Mouse (Mus musculus) left cerebral cortex, postnatal 14 days (tissue): ENCODE data around the gene Mpeg1. TPM values are rescaled to one million over a fixed set of nuclear protein-coding genes. Genes with fewer than 3 reads are reported as not detected.
A peak's percentile ranks its signal among the peaks of the same experiment; 100 is the strongest.

Source experiments
- DNase-seq, 2 experiments: peaks; one replicate each; pipeline ENCODE4 v3.0.0; 2021 to 2022; ENCODE audit warnings: low spot score in 2 of 2, mixed read lengths in 1 of 2
- intact Hi-C: fragments of 180-260 bp; cut with DNase I; formaldehyde crosslinking; loops from one replicate; pipeline ENCODE4 v1.15.1; 2025
- long read RNA-seq, 2 experiments: library from polyadenylated mRNA; stranded (forward); transcript quantifications; one replicate each; pipeline ENCODE4 v2.0.0; 2021
- total RNA-seq, 2 experiments: library from RNA; stranded (reverse); gene quantifications; 2 replicates each; pipeline ENCODE4 v1.2.3; 2021

Mpeg1 gene
- total RNA-seq, result 1 to 10 TPM; 5.0 to 6.2 TPM
- long read RNA-seq, experiment 1, partial matches to known transcripts, result 0 of 2 reads
- long read RNA-seq, experiment 1, other reads (novel, unspliced or antisense), result 2 of 2 reads
- long read RNA-seq, experiment 2, partial matches to known transcripts, result 0 of 3 reads
- long read RNA-seq, experiment 2, other reads (novel, unspliced or antisense), result 3 of 3 reads

- no peak for DNase-seq
- intact Hi-C loops, result no loop called here
These were observed at the start of gene Mpeg1 for GRCm38 (mm10) chr19:12460282-12461249. TSS of gene Mpeg1 (plus strand) at chr19:12460779.

GRCm38 (mm10) chr19:12413737-12414136 is 46.8 kb upstream of the Mpeg1 start:
- peak in 1 of 2 experiments; percentile 39 for DNase-seq

GRCm38 (mm10) chr19:12417361-12417760 is 43.2 kb upstream of the Mpeg1 start, which contains the start of gene Olfr1441:
TSS of gene Olfr1441 (plus strand) at chr19:12417433.
- intact Hi-C loops, result no loop called here

More at GRCm38 (mm10) chr19:12413737-12414136, 46.8 kb upstream of the Mpeg1 start:
- intact Hi-C loops, result no loop called here

GRCm38 (mm10) chr19:12418312-12418711 is 42.3 kb upstream of the Mpeg1 start:
- intact Hi-C loops, result no loop called here

More at GRCm38 (mm10) chr19:12417361-12417760, 43.2 kb upstream of the Mpeg1 start, which contains the start of gene Olfr1441:
- no peak for DNase-seq

GRCm38 (mm10) chr19:12420555-12420954 is 40.0 kb upstream of the Mpeg1 start:
- no peak for DNase-seq
- intact Hi-C loops, result no loop called here

More at GRCm38 (mm10) chr19:12418312-12418711, 42.3 kb upstream of the Mpeg1 start:
- DNase-seq, result no peak

GRCm38 (mm10) chr19:12421680-12422079 is 38.9 kb upstream of the Mpeg1 start:
- no peak for DNase-seq
- intact Hi-C loops, result no loop called here

GRCm38 (mm10) chr19:12427101-12427500 is 33.5 kb upstream of the Mpeg1 start:
- DNase-seq, result no peak
- intact Hi-C loops, result no loop called here

GRCm38 (mm10) chr19:12427605-12428004 is 33.0 kb upstream of the Mpeg1 start, which contains the start of gene Pfpl:
TSS of gene Pfpl (plus strand) at chr19:12427905.
- DNase-seq, result no peak
- intact Hi-C loops, result no loop called here

GRCm38 (mm10) chr19:12433033-12433432 is 27.5 kb upstream of the Mpeg1 start:
- intact Hi-C loops, result loop anchor here (5.0 kb wide), 1 partner anchor 69 kb away; the partner anchor contains the start of gene Dtx4
- DNase-seq, result peak in 1 of 2 experiments; percentile 58

- DNase-seq, result peak in 1 of 2 experiments; percentile 31
- intact Hi-C loops, result no loop called here
These were observed 25.6 kb upstream of the Mpeg1 start for GRCm38 (mm10) chr19:12435011-12435416.

GRCm38 (mm10) chr19:12435750-12436524 is 24.6 kb upstream of the Mpeg1 start:
- intact Hi-C loops, result no loop called here
- DNase-seq, result no peak

GRCm38 (mm10) chr19:12439581-12439980 is 21.0 kb upstream of the Mpeg1 start:
- no peak for DNase-seq
- intact Hi-C loops, result no loop called here

- intact Hi-C loops, result no loop called here
- DNase-seq, result no peak
These were observed 20.4 kb upstream of the Mpeg1 start for GRCm38 (mm10) chr19:12440103-12440725.

- intact Hi-C loops, result no loop called here
- DNase-seq, result no peak
These were observed 18.0 kb upstream of the Mpeg1 start for GRCm38 (mm10) chr19:12442560-12442959.

- intact Hi-C loops, result no loop called here
- no peak for DNase-seq
These were observed 15.6 kb upstream of the Mpeg1 start for GRCm38 (mm10) chr19:12445014-12445413.

- intact Hi-C loops, result no loop called here
These were observed 3.0 kb upstream of the Mpeg1 start for GRCm38 (mm10) chr19:12457401-12458066.

GRCm38 (mm10) chr19:12459516-12459915 is 1.1 kb upstream of the Mpeg1 start:
- intact Hi-C loops, result no loop called here
- DNase-seq, result no peak

More at GRCm38 (mm10) chr19:12457401-12458066, 3.0 kb upstream of the Mpeg1 start:
- DNase-seq, result peak; percentile 3 to 35
